ENCODE assay signal across 8 mouse cellular contexts in genomic region chr9:120933587-120933885, GRCm38 (mm10). TPM values are rescaled to one million over a fixed set of nuclear protein-coding genes. Genes with fewer than 3 reads are reported as not detected.
DNase-seq lines count a peak whose midpoint lies in the region; ATAC-seq and TF ChIP-seq lines count a peak whose summit lies in the region.

No protein-coding gene starts in this region.

- H3K4me1 ChIP-seq in heart, postnatal 0 days (ENCODE audit: control insufficient read depth, insufficient read depth), result peaks cover 29% of the 10 kb centered on the region
- H3K4me1 ChIP-seq in bone marrow, adult 2 months (ENCODE audit: control insufficient read depth, insufficient read depth, low read length), result peaks cover 5% of the 10 kb centered on the region
- H3K4me1 ChIP-seq in hindbrain, embryonic 13.5 days (replicated peaks), result peaks cover 39% of the 10 kb centered on the region
- peaks cover 65% of the 10 kb centered on the region for H3K4me1 ChIP-seq in midbrain, embryonic 10.5 days

- peak overlapping the region; percentile 93 for H3K4me3 ChIP-seq in heart, postnatal 0 days (ENCODE audit: low read depth, low read length)
- H3K4me3 ChIP-seq in bone marrow, adult 2 months (replicated peaks; ENCODE audit: control insufficient read depth, low read depth, low read length), result peak overlapping the region; percentile 95
- peak overlapping the region; percentile 89 for H3K4me3 ChIP-seq in hindbrain, embryonic 13.5 days
- H3K4me3 ChIP-seq in midbrain, embryonic 10.5 days, result peak overlapping the region; percentile 93

- no peaks in the 10 kb centered on the region for H3K36me3 ChIP-seq in heart, postnatal 0 days (replicated peaks; ENCODE audit: control insufficient read depth, insufficient read depth, low read length)
- no peaks in the 10 kb centered on the region for H3K36me3 ChIP-seq in hindbrain, embryonic 13.5 days
- peaks cover 14% of the 10 kb centered on the region for H3K36me3 ChIP-seq in midbrain, embryonic 10.5 days

- H3K9ac ChIP-seq in heart, postnatal 0 days (replicated peaks; ENCODE audit: low read depth, low read length), result peak overlapping the region; percentile 86
- peak overlapping the region; percentile 88 for H3K9ac ChIP-seq in hindbrain, embryonic 13.5 days

- peak overlapping the region; percentile 97 for H3K27ac ChIP-seq in heart, postnatal 0 days (ENCODE audit: low read depth)
- peak overlapping the region; percentile 97 for H3K27ac ChIP-seq in bone marrow, adult 2 months (ENCODE audit: control insufficient read depth, insufficient read depth, low read depth, low read length, poor library complexity)
- H3K27ac ChIP-seq in hindbrain, embryonic 13.5 days, result peak overlapping the region; percentile 95
- H3K27ac ChIP-seq in midbrain, embryonic 10.5 days (replicated peaks), result peak overlapping the region; percentile 97

- no peaks in the 10 kb centered on the region for H3K9me3 ChIP-seq in heart, postnatal 0 days (replicated peaks; ENCODE audit: control insufficient read depth, low read length)
- no peaks in the 10 kb centered on the region for H3K9me3 ChIP-seq in hindbrain, embryonic 13.5 days
- no peaks in the 10 kb centered on the region for H3K9me3 ChIP-seq in midbrain, embryonic 10.5 days (replicated peaks)

- DNase-seq in heart, postnatal 0 days (ENCODE audit: low spot score), result peak; percentile 21
- no peak for DNase-seq in heart, adult 18-20 months
- DNase-seq in midbrain, embryonic 10.5 days (ENCODE audit: low spot score), result no peak
- DNase-seq in cerebellum, adult 18-20 months, result no peak
- no peak for DNase-seq in left cerebral cortex, adult 8-10 months (ENCODE audit: low spot score in 2 of 2)
- no peak for DNase-seq in thymus, postnatal 36 days

- H3K4me2 ChIP-seq in heart, postnatal 0 days (ENCODE audit: low read depth, low read length), result peak overlapping the region; percentile 70
- peak overlapping the region; percentile 97 for H3K4me2 ChIP-seq in hindbrain, embryonic 13.5 days

- TF ChIP-seq POLR2A in bone marrow, adult 2 months (IDR thresholded peaks at IDR 0.05; ENCODE audit: borderline replicate concordance, control insufficient read depth, low read depth, low read length), result no peak

- TF ChIP-seq CTCF in heart, postnatal 0 days (IDR thresholded peaks at IDR 0.05; ENCODE audit: low read depth), result no peak
- no peak for TF ChIP-seq CTCF in bone marrow, adult 2 months (IDR thresholded peaks at IDR 0.05; ENCODE audit: control insufficient read depth, insufficient read depth, low read length)

- peak; percentile 76 for ATAC-seq in heart, postnatal 0 days (ENCODE audit: insufficient read depth, low read depth)
- 0 out of 2 replicates have a peak, but pooled peaks have one; percentile 19 for ATAC-seq in hindbrain, embryonic 13.5 days (ENCODE audit: low FRiP score)

- H3K27me3 ChIP-seq in heart, postnatal 0 days (ENCODE audit: control insufficient read depth, insufficient read depth, low read length), result no peaks in the 10 kb centered on the region
- H3K27me3 ChIP-seq in hindbrain, embryonic 13.5 days, result no peaks in the 10 kb centered on the region
- H3K27me3 ChIP-seq in midbrain, embryonic 10.5 days (ENCODE audit: low read depth, poor library complexity, severe bottlenecking), result no peaks in the 10 kb centered on the region

- WGBS in heart, postnatal 0 days, result 1% methylated on average over 48 of the region's 58 CpGs
- 7% methylated on average over 55 of the region's 58 CpGs for WGBS in bone marrow, adult 2 months
- WGBS in hindbrain, embryonic 13.5 days, result 0% methylated on average over 15 of the region's 58 CpGs
- WGBS in midbrain, embryonic 10.5 days, result 4% methylated on average over 54 of the region's 58 CpGs

- TF ChIP-seq EP300 in heart, postnatal 0 days (IDR thresholded peaks at IDR 0.05; ENCODE audit: low read depth), result no peak

RNA-seq across cellular contexts. Expression of gene Ctnnb1, which starts 4.5 kb away (rescaled TPM):
- total RNA-seq in heart, postnatal 0 days (2014; rRNA removed; ENCODE audit: low replicate concordance), result 720 and 857 TPM in 2 replicates
- polyA plus RNA-seq in heart, postnatal 0 days (2015; fragmentation: Nextera tagmentation; extraction: Ambion mirVana), result 203 and 214 TPM in 2 replicates
- 100 to 1,000 TPM; 384 to 392 TPM for total RNA-seq in heart, adult 18-20 months (2021)
- polyA plus RNA-seq in bone marrow, adult 2 months (2011; ENCODE audit: insufficient read depth, insufficient read length, low replicate concordance, missing spikeins), result 105 and 150 TPM in 2 replicates
- polyA plus RNA-seq in hindbrain, embryonic 13.5 days (2015; fragmentation: Nextera tagmentation; extraction: Ambion mirVana), result 422 and 424 TPM in 2 replicates
- polyA plus RNA-seq in midbrain, embryonic 10.5 days (2016; fragmentation: Nextera tagmentation; extraction: Ambion mirVana), result 633 and 702 TPM in 2 replicates
- 100 to 1,000 TPM; 498 to 528 (median 508) TPM for total RNA-seq in left cerebral cortex, adult 8-10 months (2022)
